ENCODE assay signal across 17 mouse cellular contexts in the genomic region with DNA sequence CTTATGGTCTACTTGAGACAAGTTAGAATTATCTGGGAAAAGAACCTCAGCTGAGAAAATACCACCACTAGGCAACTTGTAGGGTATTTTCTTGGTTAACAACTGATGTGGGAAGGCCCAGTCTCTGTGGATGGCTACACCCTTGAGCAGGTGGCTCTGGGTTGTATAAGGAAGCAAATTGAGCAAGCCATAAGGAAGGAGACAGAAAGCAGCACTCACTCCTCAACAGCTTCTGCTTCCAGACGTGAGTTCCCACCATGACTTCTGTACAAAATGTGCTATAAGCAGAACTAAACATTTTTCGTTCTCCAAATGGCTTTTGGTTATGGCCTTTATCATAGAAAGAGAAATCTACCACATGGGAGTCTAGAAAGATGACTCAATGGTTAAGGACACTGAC.
"Had no signal": no experiment of that assay in that cellular context is flagged by ENCODE, and none has a peak within 500 bp of the region (broad histone marks: within the 10 kb centered on the region; RNA-seq: fewer than 3 reads in every experiment).

No protein-coding gene starts in this region.

- H3K4me1 ChIP-seq: kidney, embryonic 15.5 days; lung, embryonic 15.5 days; midbrain, embryonic 13.5 days had no signal

- H3K36me3 ChIP-seq: kidney, embryonic 15.5 days; liver, embryonic 13.5 days; lung, embryonic 15.5 days; midbrain, embryonic 13.5 days had no signal

- H3K27me3 ChIP-seq: kidney, embryonic 15.5 days; liver, embryonic 13.5 days; lung, embryonic 15.5 days; midbrain, embryonic 13.5 days had no signal

- H3K4me3 ChIP-seq: kidney, embryonic 15.5 days; liver, embryonic 13.5 days; lung, embryonic 15.5 days; midbrain, embryonic 13.5 days had no signal

- ATAC-seq: intestine, postnatal 0 days; midbrain, embryonic 13.5 days; midbrain, embryonic 16.5 days had no signal

- H3K9ac ChIP-seq: kidney, embryonic 15.5 days; liver, embryonic 13.5 days; lung, embryonic 15.5 days; midbrain, embryonic 13.5 days had no signal

- DNase-seq: kidney, adult 2 months; kidney, postnatal 10 days; kidney, postnatal 4 days; layer of hippocampus, adult 9-11 months; liver, embryonic 13.5 days; right cerebral cortex, adult 18-20 months; right cerebral cortex, postnatal 14 days; right cerebral cortex, postnatal 4 days; thymus, adult 2 months; thymus, postnatal 14 days; thymus, postnatal 4 days had no signal

- H3K27ac ChIP-seq: kidney, embryonic 15.5 days; liver, embryonic 13.5 days; lung, embryonic 15.5 days; midbrain, embryonic 13.5 days; stomach, postnatal 0 days had no signal
